Mouse (Mus musculus) gastrocnemius, postnatal 36 days (tissue): ENCODE data around the gene Arl5c. TPM values are rescaled to one million over a fixed set of nuclear protein-coding genes. Genes with fewer than 3 reads are reported as not detected.

Experiments used
- DNase-seq, 2 experiments: peaks; one replicate each; pipeline ENCODE4 v3.0.0; 2022
- intact Hi-C: fragments of 180-260 bp; cut with DNase I; formaldehyde crosslinking; loops from one replicate; pipeline ENCODE4 v1.15.1; 2025
- microRNA-seq, 2 experiments: library from miRNA; unstranded; fragments of <30 nt; microRNA quantifications; one replicate each; pipeline ENCODE4 v1.2.0; 2021
- total RNA-seq, 2 experiments: library from RNA; stranded (reverse); gene quantifications; 2 replicates each; pipeline ENCODE4 v1.2.3; 2021

Gene Arl5c
- total RNA-seq, 2 experiments from 2014 or later = 0.32 to 0.79 TPM

DNA sequence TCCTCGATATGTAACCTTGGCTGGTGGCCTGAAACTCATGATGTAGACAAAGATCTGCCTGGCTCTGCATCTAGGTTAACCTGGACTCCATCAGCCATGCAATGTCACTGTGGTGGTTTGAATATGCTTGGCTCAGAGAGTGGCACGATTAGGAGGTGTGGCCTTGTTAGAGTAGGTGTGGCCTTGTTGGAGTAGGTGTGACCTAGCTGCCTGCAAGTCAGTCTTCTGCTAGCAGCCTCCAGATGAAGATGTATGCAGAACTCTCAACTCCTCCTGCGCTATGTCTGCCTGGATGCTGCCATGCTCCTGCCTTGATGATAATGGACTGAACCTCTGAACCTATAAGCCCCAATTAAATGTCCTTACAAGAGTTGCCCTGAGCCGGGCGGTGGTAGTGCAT is 52.7 kb downstream of the Arl5c start:
- intact Hi-C loops = no loop called here
- no peak for DNase-seq

DNA sequence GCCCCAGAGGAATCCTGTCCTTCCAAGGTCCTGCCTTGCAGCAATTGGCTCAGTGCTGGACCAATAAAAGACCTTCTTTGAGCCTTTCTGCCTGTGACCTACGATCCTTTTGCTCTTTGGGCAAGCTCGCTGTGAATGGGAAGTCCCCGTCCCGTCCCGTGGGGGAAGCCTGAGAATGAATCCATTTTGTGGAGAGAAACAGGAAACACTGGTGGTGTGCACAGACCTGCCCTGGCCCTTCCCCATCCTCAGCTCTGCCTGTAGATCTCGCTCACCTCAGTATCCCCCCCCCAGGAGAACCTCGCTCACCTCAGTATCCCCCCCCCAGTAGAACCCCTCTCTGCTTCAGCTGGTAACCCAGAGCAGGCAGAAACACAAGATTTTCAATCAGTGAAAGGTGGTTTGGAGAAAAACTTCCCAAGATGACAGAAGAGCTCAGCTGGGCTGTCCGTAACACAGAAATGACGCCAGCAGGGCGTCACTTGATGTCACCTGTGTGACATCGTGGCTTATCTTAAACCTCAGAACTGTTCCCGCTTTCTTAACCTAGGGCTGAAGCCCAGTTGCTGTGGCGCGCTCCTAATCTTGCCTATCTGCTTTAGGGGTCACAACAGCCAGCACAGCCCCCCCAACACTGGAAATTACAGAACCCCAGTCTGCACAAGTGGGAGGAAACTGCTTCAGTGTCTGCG is 53.4 kb downstream of the Arl5c start:
- no peak for DNase-seq
- intact Hi-C loops = no loop called here

Small RNA genes within 50 kb of the gene (microRNA-seq; reads per million reads assigned to microRNA genes)
- gene Gm22461 (0 reads per million in 2 experiments), gene Gm27597 (0 reads per million in 2 experiments)

Other genes with a start within 250 kb of the Arl5c start
- 1 to 10 TPM; 5.5 to 5.7 TPM for gene Cwc25, start 229.6 kb downstream of the Arl5c start, total RNA-seq
- not detected for gene 1700001P01Rik, start 220.3 kb downstream of the Arl5c start, total RNA-seq
- 100 to 1,000 TPM; 349 to 430 TPM for gene Rpl23, start 213.7 kb downstream of the Arl5c start, total RNA-seq
- 10 to 100 TPM; 14.2 to 15.4 TPM for gene Lasp1, start 197.2 kb downstream of the Arl5c start, total RNA-seq
- gene B230217C12Rik, start 155.4 kb downstream of the Arl5c start, total RNA-seq = under 1 TPM; 0.31 to 0.64 TPM
- not detected for gene Fbxo47, start 112.0 kb downstream of the Arl5c start, total RNA-seq
- gene Plxdc1, start 9.7 kb downstream of the Arl5c start, total RNA-seq = 1 to 10 TPM; 2.8 to 3.7 TPM
- gene Cacnb1, start 26.9 kb upstream of the Arl5c start, total RNA-seq = 100 to 1,000 TPM; 215 to 243 TPM
- 100 to 1,000 TPM; 368 to 452 TPM for gene Rpl19, start 30.5 kb upstream of the Arl5c start, total RNA-seq
- under 1 TPM; 0.07 to 0.15 TPM for gene Stac2, start 57.3 kb upstream of the Arl5c start, total RNA-seq
- 10 to 100 TPM in 1 of 2 experiments, 1 to 10 TPM in 1; 7.8 to 14.2 TPM for gene Fbxl20, start 154.2 kb upstream of the Arl5c start, total RNA-seq
- gene Med1, start 197.1 kb upstream of the Arl5c start, total RNA-seq = 10 to 100 TPM; 20.6 to 24.5 TPM
- 10 to 100 TPM; 12.7 to 15.0 TPM for gene Cdk12, start 206.9 kb upstream of the Arl5c start, total RNA-seq